Mouse (Mus musculus): Measurements from ENCODE around the gene Mansc4.

- TF ChIP-seq EP300 (IDR thresholded peaks at IDR 0.05; ENCODE audit: insufficient read depth, low read depth, low read length) = no peak
- TF ChIP-seq POLR2A (IDR thresholded peaks at IDR 0.05; ENCODE audit: insufficient read depth, low read length) = no peak
- TF ChIP-seq CTCF (IDR thresholded peaks at IDR 0.05; ENCODE audit: low read depth, low read length) = no peak
Measured at GRCm38 (mm10) chr6:147096934-147097333, 10.1 kb upstream of the Mansc4 start.

Data from ES-Bruce4 (cell line).